Mouse (Mus musculus) limb, embryonic 12.5 days (tissue): ENCODE measurements around the gene Tbxas1. TPM values are rescaled to one million over a fixed set of nuclear protein-coding genes. Genes with fewer than 3 reads are reported as not detected.

ENCODE experiments used
- ATAC-seq: fragments of 200-750 bp; cut with Nextera tagmentation; 2 replicates; pipeline ENCODE4 v1.8.0; 2017; ENCODE audit warnings: low read depth, moderate TSS enrichment; ENCODE audit not compliant: insufficient number of reproducible peaks, insufficient read depth, low FRiP score, low TSS enrichment
- H3K27ac ChIP-seq: fragments of 300-500 bp; sonication (generic); 2 replicates; pipeline ENCODE4 v1.5.1; 2016; ENCODE audit warnings: mild to moderate bottlenecking, moderate library complexity
- H3K27me3 ChIP-seq: fragments of 300-500 bp; sonication (generic); 2 replicates; pipeline ENCODE4 v1.6.1; 2016; ENCODE audit warnings: mild to moderate bottlenecking, moderate library complexity
- H3K36me3 ChIP-seq: fragments of 300-500 bp; sonication (generic); 2 replicates; pipeline ENCODE4 v1.6.1; 2016; ENCODE audit warnings: mild to moderate bottlenecking, moderate library complexity
- H3K4me1 ChIP-seq: fragments of 300-500 bp; sonication (generic); replicated peaks from 2 replicates; pipeline ENCODE4 v1.6.1; 2016
- H3K4me2 ChIP-seq: fragments of 300-500 bp; sonication (generic); 2 replicates; pipeline ENCODE4 v1.6.1; 2016; ENCODE audit warnings: mild to moderate bottlenecking, moderate library complexity
- H3K4me3 ChIP-seq: fragments of 300-500 bp; sonication (generic); replicated peaks from 2 replicates; pipeline ENCODE4 v1.5.1; 2016; ENCODE audit warnings: mild to moderate bottlenecking
- H3K9ac ChIP-seq: fragments of 300-500 bp; sonication (generic); replicated peaks from 2 replicates; pipeline ENCODE4 v1.6.1; 2016; ENCODE audit warnings: mild to moderate bottlenecking, moderate library complexity
- H3K9me3 ChIP-seq: fragments of 300-500 bp; sonication (generic); 2 replicates; pipeline ENCODE4 v1.6.1; 2016; ENCODE audit warnings: mild to moderate bottlenecking, moderate library complexity
- WGBS: fragments of 180-500 bp; shearing (Covaris S2); methylation state at CpG from one replicate; pipeline ENCODE4 v1.1.7; 2016; 5-methylcytosine and 5-hydroxymethylcytosine counted together
- polyA plus RNA-seq: library from polyadenylated mRNA; unstranded; fragments of >200 nt; fragmentation: Nextera tagmentation; extraction: Ambion mirVana; gene quantifications from 2 replicates; pipeline ENCODE4 v1.2.1, GENCODE M21; 2016

Gene Tbxas1
- polyA plus RNA-seq, 1 experiment from 2014 or later: 1.1 TPM

DNA sequence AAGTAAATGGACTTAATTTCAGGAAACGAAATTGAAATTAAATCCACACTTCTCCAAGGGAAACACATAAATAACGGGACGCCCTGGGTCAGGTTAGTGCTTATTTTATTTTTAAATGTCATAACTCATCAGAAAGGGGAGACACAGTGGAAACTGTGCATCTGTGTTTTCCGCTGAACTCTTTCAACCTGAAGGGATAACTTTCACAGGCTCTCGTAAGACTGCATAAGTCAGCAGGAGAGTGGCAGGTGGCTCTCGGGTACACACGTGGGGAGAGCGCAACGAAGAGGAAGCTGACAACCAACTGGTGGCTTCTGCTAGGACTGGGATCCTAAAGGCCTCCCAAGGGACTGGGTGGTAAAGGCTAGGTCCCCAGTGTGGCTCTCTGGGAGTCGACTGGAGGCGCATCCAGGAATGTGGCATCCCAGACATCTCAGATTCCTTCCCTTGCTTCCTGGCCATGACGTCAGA lies 128.8 kb downstream of the Tbxas1 start:
- Histone ChIP-seq H3K9ac (no peak overlapping the region), H3K27ac (no peak overlapping the region), H3K4me1 (peaks cover 57% of the 10 kb centered on the region), H3K9me3 (no peaks in the 10 kb centered on the region), H3K27me3 (no peaks in the 10 kb centered on the region), H3K4me2 (no peak overlapping the region), H3K36me3 (no peaks in the 10 kb centered on the region), H3K4me3 (no peak overlapping the region)
- WGBS: 53% methylated on average over 12 of the region's 12 CpGs
- no peak for ATAC-seq

DNA sequence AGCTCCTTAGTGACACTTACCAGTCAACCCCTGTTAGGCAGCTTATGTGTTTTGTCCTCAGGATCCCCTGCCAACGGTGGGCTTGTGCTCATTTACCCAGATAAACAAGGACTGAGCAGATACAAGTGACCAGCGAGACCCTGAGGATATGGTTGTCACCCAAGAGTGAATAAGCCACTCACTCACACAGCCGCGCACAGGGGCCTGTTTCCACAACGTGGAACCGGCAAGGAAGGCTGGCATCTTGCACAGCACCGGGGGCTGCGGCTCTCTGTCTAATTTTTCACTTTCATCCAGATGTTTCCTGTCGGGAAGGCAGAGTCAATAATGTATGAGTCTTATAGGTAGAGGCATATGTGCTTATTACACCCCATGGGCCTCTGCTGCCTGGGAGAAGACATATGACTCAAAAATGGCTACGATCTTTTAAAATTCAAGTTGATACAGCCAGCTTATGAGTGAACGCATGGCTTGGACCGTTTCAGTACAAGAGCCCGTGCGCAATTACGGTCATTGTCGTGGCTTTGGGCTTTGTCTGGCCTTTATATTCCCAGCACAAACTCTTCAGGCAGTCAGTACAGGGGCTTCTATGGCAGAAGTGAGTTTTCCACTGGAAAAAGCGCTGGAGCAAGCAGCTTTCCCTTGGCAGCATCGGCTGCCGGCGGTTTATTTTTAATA lies 130.2 kb downstream of the Tbxas1 start:
- 55% methylated on average over 20 of the region's 20 CpGs for WGBS
- H3K4me3 ChIP-seq: no peak overlapping the region
- no peaks in the 10 kb centered on the region for H3K36me3 ChIP-seq
- no peak overlapping the region for H3K9ac ChIP-seq
- ATAC-seq: peak; percentile 32; the same call in 1 of the 2 replicates
- no peaks in the 10 kb centered on the region for H3K27me3 ChIP-seq
- H3K4me2 ChIP-seq: no peak overlapping the region
- H3K9me3 ChIP-seq: no peaks in the 10 kb centered on the region
- peak overlapping the region; percentile 51; the same call in 1 of the 2 replicates for H3K27ac ChIP-seq
- H3K4me1 ChIP-seq: peaks cover 57% of the 10 kb centered on the region

DNA sequence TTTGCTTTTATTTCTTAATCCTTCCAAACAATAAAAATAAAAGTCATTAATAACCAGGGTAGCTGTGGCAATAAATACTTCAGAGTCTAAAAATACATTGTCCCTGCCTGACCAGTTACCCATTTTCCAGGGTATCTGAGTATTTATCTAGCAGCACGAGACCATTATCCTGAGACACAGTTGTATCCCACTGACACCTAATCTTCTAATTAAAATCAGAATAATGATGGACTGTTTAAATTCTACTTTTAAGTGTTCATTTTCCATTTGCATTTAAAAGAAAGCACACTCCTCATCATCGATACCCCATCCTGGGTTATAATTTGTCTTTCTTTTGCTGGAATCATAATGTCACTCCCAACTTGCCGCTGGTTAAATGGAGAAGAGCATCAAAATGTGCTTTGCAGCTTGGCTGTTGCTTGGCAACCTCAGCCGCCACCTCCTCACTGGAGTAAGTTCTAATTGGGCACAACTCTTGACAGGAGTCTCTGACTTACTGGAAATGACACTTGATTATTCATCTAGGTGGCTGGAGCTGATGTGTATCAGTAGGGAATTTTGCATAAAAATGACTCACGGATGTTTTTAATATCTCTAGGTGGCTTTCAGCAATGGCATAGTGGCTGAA lies 130.9 kb downstream of the Tbxas1 start:
- no peaks in the 10 kb centered on the region for H3K9me3 ChIP-seq
- H3K4me1 ChIP-seq: peaks cover 57% of the 10 kb centered on the region
- H3K27ac ChIP-seq: peak overlapping the region; percentile 51; the same call in 1 of the 2 replicates
- 74% methylated on average over 5 of the region's 5 CpGs for WGBS
- H3K27me3 ChIP-seq: no peaks in the 10 kb centered on the region
- H3K9ac ChIP-seq: no peak overlapping the region
- H3K4me3 ChIP-seq: no peak overlapping the region
- ATAC-seq: no peak
- H3K4me2 ChIP-seq: no peak overlapping the region
- no peaks in the 10 kb centered on the region for H3K36me3 ChIP-seq

DNA sequence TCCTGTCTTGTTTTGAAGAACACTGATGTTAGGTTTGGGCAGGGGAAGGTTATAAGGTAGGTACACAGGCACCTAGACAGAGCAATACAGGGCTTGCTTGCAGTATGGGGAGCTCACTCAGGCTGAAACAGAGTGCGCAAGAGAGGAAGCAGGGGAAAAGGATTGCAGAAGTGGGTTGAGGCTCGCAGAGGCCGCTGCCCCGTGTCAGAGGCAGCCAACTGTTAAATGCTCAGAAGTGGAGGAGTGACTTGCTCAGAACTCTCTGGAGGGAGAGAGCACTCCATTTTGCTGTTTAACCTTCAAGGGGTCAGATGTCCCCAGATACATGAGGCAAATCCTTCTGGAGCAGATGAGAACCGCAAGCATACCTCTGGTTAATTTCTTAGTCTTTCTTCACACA lies 132.0 kb downstream of the Tbxas1 start:
- Histone ChIP-seq H3K27me3 (no peaks in the 10 kb centered on the region), H3K36me3 (no peaks in the 10 kb centered on the region), H3K27ac (peak overlapping the region; percentile 60), H3K4me2 (no peak overlapping the region), H3K4me3 (no peak overlapping the region), H3K9ac (no peak overlapping the region), H3K4me1 (peaks cover 53% of the 10 kb centered on the region), H3K9me3 (no peaks in the 10 kb centered on the region)
- 50% methylated on average over 5 of the region's 5 CpGs for WGBS
- no peak for ATAC-seq

DNA sequence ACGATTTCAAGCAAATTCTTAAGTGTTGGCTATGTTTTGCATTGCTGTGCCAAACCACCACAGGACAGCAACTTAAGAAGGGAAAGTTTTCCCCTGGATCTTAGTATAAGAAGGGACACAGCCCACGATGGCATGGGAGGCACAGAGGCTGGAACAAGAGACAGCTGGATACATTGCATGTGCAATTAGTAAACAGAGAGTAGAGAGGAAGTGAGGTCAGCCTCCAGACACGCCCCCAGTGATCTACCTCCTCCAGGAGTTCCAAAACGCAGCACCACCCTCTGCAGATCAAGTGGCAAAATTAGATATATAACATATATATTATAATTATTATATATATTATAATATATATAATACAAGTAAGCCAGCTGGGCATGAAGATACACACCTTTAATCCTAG lies 132.9 kb downstream of the Tbxas1 start:
- no peak overlapping the region for H3K4me2 ChIP-seq
- H3K4me1 ChIP-seq: peaks cover 48% of the 10 kb centered on the region
- H3K9me3 ChIP-seq: peaks cover 4% of the 10 kb centered on the region; the same call in 1 of the 2 replicates
- no peaks in the 10 kb centered on the region for H3K27me3 ChIP-seq
- H3K27ac ChIP-seq: no peak overlapping the region
- no peaks in the 10 kb centered on the region for H3K36me3 ChIP-seq
- ATAC-seq: no peak
- no peak overlapping the region for H3K4me3 ChIP-seq
- no peak overlapping the region for H3K9ac ChIP-seq
- WGBS: 75% methylated on average over 4 of the region's 4 CpGs

DNA sequence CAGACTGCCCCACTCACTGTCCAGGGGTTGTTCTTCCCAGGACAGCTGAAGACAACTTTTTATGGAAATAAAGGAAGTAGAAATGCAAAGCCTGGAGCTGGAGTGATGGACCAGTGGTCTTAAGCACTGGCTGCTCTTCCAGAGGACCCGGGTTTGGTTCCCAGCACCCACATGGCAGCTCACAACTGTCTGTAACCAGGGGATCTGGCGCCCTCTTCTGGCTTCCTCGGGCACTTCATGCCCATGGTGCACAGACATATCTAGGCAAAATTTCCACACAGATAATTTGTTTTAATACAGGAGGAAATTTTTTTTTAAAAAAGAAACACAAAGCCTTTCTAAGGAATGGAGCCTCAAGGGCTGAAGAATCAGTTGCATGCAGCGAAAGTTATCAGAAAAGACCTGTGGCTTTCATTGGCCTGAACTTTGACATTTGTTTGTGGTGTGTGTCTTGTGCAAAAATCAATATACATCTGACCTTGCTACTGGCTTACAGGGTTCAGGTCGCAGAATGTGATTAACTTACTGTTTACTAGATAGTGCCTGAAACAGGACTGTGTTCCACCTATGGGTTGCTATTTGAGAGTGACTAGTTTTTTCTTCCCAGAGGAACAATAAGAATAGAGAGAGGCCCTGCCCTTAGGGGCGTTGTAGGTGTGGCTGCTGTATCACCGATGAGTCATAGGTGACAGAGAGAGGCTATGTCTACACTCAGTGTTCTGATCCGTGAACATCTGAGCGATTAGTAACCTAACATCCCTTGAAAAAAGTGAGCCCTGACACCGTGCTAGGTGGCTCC lies 138.0 kb downstream of the Tbxas1 start:
- H3K4me3 ChIP-seq: no peak overlapping the region
- H3K9ac ChIP-seq: no peak overlapping the region
- H3K27ac ChIP-seq: no peak overlapping the region
- no peaks in the 10 kb centered on the region for H3K36me3 ChIP-seq
- H3K4me1 ChIP-seq: no peaks in the 10 kb centered on the region
- H3K27me3 ChIP-seq: 0 out of 2 replicates have a peak, but pooled peaks cover 4% of the 10 kb centered on the region
- peaks cover 4% of the 10 kb centered on the region; the same call in 1 of the 2 replicates for H3K9me3 ChIP-seq
- WGBS: 88% methylated on average over 10 of the region's 10 CpGs
- no peak overlapping the region for H3K4me2 ChIP-seq
- no peak for ATAC-seq

DNA sequence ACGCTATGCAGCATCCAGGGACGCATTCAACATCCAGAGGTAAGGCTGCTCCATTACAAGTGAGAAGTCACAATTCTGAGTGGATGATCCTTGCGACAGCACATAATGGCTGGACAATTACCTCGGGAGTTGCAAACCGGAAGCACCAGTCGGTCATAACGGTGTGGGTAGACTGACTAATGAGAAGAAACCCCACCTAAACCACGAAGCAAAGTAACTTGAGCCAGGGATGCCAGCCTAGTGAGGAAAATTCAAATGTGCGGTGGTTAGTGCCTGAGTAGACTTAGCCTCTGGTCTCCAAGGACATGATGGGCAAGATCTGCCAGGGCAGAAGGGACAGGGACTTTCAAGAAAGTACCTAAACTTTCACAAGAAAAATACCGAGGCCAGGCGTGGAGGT lies 142.7 kb downstream of the Tbxas1 start:
- H3K36me3 ChIP-seq: no peaks in the 10 kb centered on the region
- H3K4me2 ChIP-seq: no peak overlapping the region
- H3K4me3 ChIP-seq: no peak overlapping the region
- 78% methylated on average over 11 of the region's 11 CpGs for WGBS
- no peaks in the 10 kb centered on the region for H3K4me1 ChIP-seq
- no peak overlapping the region for H3K27ac ChIP-seq
- no peak overlapping the region for H3K9ac ChIP-seq
- H3K9me3 ChIP-seq: peaks cover 2% of the 10 kb centered on the region; the same call in 1 of the 2 replicates
- no peak for ATAC-seq
- H3K27me3 ChIP-seq: 0 out of 2 replicates have a peak, but pooled peaks cover 4% of the 10 kb centered on the region

DNA sequence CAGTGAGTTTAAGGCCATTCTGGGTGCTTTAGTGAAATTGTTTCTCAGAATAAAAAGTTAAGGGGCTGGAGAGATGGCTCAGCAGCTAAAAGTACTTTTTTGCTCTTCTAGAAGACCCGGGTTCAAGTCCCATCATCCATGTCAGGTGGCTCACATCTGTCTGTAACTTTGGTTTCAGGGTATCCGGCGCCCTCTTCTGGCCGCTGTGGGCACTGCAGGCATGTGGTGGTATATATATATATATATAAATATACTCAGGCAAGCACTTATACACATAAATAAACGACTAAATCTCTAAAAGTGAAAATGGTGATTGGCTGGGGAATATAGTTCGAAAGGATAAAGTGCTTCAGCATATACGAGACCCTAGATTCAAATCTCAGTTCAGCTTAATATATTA lies 143.6 kb downstream of the Tbxas1 start:
- Histone ChIP-seq H3K9ac (no peak overlapping the region), H3K4me3 (no peak overlapping the region), H3K4me2 (no peak overlapping the region), H3K36me3 (no peaks in the 10 kb centered on the region), H3K9me3 (no peaks in the 10 kb centered on the region), H3K27ac (no peak overlapping the region), H3K4me1 (no peaks in the 10 kb centered on the region; the same call in 1 of the 2 replicates), H3K27me3 (0 out of 2 replicates have a peak, but pooled peaks cover 4% of the 10 kb centered on the region)
- ATAC-seq: no peak
- WGBS: 80% methylated on average over 7 of the region's 7 CpGs

DNA sequence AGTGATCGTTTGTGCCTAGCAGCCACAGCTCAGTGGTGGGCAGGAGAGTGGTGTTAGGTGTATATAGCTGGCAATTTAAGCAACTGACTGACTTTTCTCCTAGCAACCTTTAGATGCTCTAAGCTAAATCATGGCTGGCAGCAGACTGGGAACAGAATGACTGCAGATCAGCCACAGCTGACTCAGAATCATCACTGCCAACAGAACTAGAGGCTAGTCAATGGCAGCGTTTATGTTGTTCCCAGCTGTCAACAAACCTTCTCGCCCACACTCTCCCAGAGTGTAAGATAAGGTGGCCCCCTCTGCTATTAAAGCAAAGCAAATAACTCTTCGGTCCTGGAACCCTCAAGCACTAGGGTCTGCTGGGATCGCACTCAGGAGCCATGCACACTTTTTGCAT lies 144.0 kb downstream of the Tbxas1 start:
- 0 out of 2 replicates have a peak, but pooled peaks cover 4% of the 10 kb centered on the region for H3K27me3 ChIP-seq
- H3K27ac ChIP-seq: no peak overlapping the region
- no peak overlapping the region for H3K4me2 ChIP-seq
- no peak overlapping the region for H3K9ac ChIP-seq
- H3K4me3 ChIP-seq: no peak overlapping the region
- WGBS: 79% methylated on average over 5 of the region's 5 CpGs
- H3K4me1 ChIP-seq: no peaks in the 10 kb centered on the region; the same call in 1 of the 2 replicates
- ATAC-seq: no peak
- H3K36me3 ChIP-seq: no peaks in the 10 kb centered on the region
- no peaks in the 10 kb centered on the region for H3K9me3 ChIP-seq

DNA sequence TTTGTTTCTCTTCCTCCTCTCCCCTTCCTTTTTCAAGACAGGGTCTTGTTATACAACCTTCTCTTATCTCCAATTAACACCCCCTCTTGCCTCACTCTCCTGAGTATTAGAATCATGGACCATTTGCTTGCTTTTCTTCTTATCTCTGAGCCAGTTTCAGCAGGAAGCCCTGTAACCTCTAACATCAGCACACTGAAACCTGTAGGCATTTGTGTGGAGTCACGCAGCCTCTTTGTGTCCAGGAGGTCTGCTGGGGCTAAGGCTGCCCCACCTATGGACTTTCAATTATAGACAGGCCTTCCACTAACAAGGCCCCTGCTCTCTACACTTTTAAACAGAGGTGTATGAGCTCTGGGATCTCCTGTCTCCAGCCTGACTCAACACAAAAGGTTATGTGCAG lies 146.7 kb downstream of the Tbxas1 start:
- no peaks in the 10 kb centered on the region for H3K9me3 ChIP-seq
- ATAC-seq: no peak
- no peak overlapping the region for H3K4me3 ChIP-seq
- H3K4me2 ChIP-seq: no peak overlapping the region
- WGBS: 77% methylated on average over 1 of the region's 1 CpGs
- H3K27me3 ChIP-seq: no peaks in the 10 kb centered on the region
- H3K9ac ChIP-seq: no peak overlapping the region
- H3K4me1 ChIP-seq: peaks cover 11% of the 10 kb centered on the region
- H3K27ac ChIP-seq: no peak overlapping the region
- H3K36me3 ChIP-seq: no peaks in the 10 kb centered on the region
